Mouse (Mus musculus): ENCODE data around the gene Cnot10. TPM values are rescaled to one million over a fixed set of nuclear protein-coding genes. Genes with fewer than 3 reads are reported as not detected.
A peak's percentile ranks its signal among the peaks of the same experiment; 100 is the strongest.

Gene Cnot10
- polyA plus RNA-seq, 1 experiment from 2014 or later = 74.3 TPM

- Histone ChIP-seq H3K9me3 (ENCODE audit: low read length) (no peaks in the 10 kb centered on the region), H3K9ac (replicated peaks; ENCODE audit: low read length) (no peak overlapping the region), H3K4me3 (ENCODE audit: low read length) (no peak overlapping the region; the same call in 1 of the 2 replicates), H3K36me3 (ENCODE audit: insufficient read depth, low read length) (no peaks in the 10 kb centered on the region), H3K27me3 (ENCODE audit: insufficient read depth, low read length) (no peaks in the 10 kb centered on the region), H3K4me2 (replicated peaks; ENCODE audit: low read depth, low read length) (peak overlapping the region; percentile 62; the same call in 1 of the 2 replicates), H3K4me1 (ENCODE audit: insufficient read depth, low read length) (peaks cover 9% of the 10 kb centered on the region; the same call in 1 of the 2 replicates), H3K27ac (ENCODE audit: low read length) (no peak overlapping the region)
- WGBS = 45% methylated on average over 2 of the region's 2 CpGs
- no peak for ATAC-seq (ENCODE audit: low FRiP score, low TSS enrichment)
Observed at GRCm38 (mm10) chr9:114673626-114674025, 33.6 kb upstream of the Cnot10 start.

GRCm38 (mm10) chr9:114672703-114673561, 32.9 kb upstream of the Cnot10 start:
- no peaks in the 10 kb centered on the region for H3K36me3 ChIP-seq (ENCODE audit: insufficient read depth, low read length)
- H3K4me2 ChIP-seq (replicated peaks; ENCODE audit: low read depth, low read length) = peak overlapping the region; percentile 62
- no peaks in the 10 kb centered on the region for H3K27me3 ChIP-seq (ENCODE audit: insufficient read depth, low read length)
- H3K4me3 ChIP-seq (ENCODE audit: low read length) = peak overlapping the region; percentile 29
- peak overlapping the region; percentile 47 for H3K9ac ChIP-seq (replicated peaks; ENCODE audit: low read length)
- H3K4me1 ChIP-seq (ENCODE audit: insufficient read depth, low read length) = peaks cover 9% of the 10 kb centered on the region; the same call in 1 of the 2 replicates
- 5% methylated on average over 24 of the region's 24 CpGs for WGBS
- ATAC-seq (ENCODE audit: low FRiP score, low TSS enrichment) = peak; percentile 75
- H3K9me3 ChIP-seq (ENCODE audit: low read length) = no peaks in the 10 kb centered on the region
- no peak overlapping the region for H3K27ac ChIP-seq (ENCODE audit: low read length)

- Histone ChIP-seq H3K9ac (replicated peaks; ENCODE audit: low read length) (no peak overlapping the region), H3K27me3 (ENCODE audit: insufficient read depth, low read length) (no peaks in the 10 kb centered on the region), H3K4me3 (ENCODE audit: low read length) (no peak overlapping the region), H3K9me3 (ENCODE audit: low read length) (no peaks in the 10 kb centered on the region), H3K36me3 (ENCODE audit: insufficient read depth, low read length) (no peaks in the 10 kb centered on the region), H3K27ac (ENCODE audit: low read length) (no peak overlapping the region), H3K4me1 (ENCODE audit: insufficient read depth, low read length) (peaks cover 9% of the 10 kb centered on the region; the same call in 1 of the 2 replicates), H3K4me2 (replicated peaks; ENCODE audit: low read depth, low read length) (no peak overlapping the region)
- no peak for ATAC-seq (ENCODE audit: low FRiP score, low TSS enrichment)
- 64% methylated on average over 1 of the region's 1 CpGs for WGBS
Observed at GRCm38 (mm10) chr9:114671946-114672345, 32.0 kb upstream of the Cnot10 start.

- Histone ChIP-seq H3K36me3 (ENCODE audit: insufficient read depth, low read length) (no peaks in the 10 kb centered on the region), H3K4me1 (ENCODE audit: insufficient read depth, low read length) (peaks cover 9% of the 10 kb centered on the region; the same call in 1 of the 2 replicates), H3K9ac (replicated peaks; ENCODE audit: low read length) (no peak overlapping the region), H3K27ac (ENCODE audit: low read length) (no peak overlapping the region), H3K4me2 (replicated peaks; ENCODE audit: low read depth, low read length) (no peak overlapping the region), H3K27me3 (ENCODE audit: insufficient read depth, low read length) (no peaks in the 10 kb centered on the region; the same call in 1 of the 2 replicates), H3K9me3 (ENCODE audit: low read length) (no peaks in the 10 kb centered on the region), H3K4me3 (ENCODE audit: low read length) (no peak overlapping the region)
- no peak for ATAC-seq (ENCODE audit: low FRiP score, low TSS enrichment)
- WGBS = 75% methylated on average over 5 of the region's 5 CpGs
Observed at GRCm38 (mm10) chr9:114669011-114669410, 29.0 kb upstream of the Cnot10 start.

GRCm38 (mm10) chr9:114668047-114668446, 28.1 kb upstream of the Cnot10 start:
- Histone ChIP-seq H3K36me3 (ENCODE audit: insufficient read depth, low read length) (no peaks in the 10 kb centered on the region), H3K9me3 (ENCODE audit: low read length) (no peaks in the 10 kb centered on the region), H3K4me3 (ENCODE audit: low read length) (no peak overlapping the region), H3K27me3 (ENCODE audit: insufficient read depth, low read length) (no peaks in the 10 kb centered on the region; the same call in 1 of the 2 replicates), H3K4me1 (ENCODE audit: insufficient read depth, low read length) (0 out of 2 replicates have a peak, but pooled peaks cover 5% of the 10 kb centered on the region), H3K27ac (ENCODE audit: low read length) (no peak overlapping the region), H3K4me2 (replicated peaks; ENCODE audit: low read depth, low read length) (no peak overlapping the region), H3K9ac (replicated peaks; ENCODE audit: low read length) (no peak overlapping the region)
- 84% methylated on average over 4 of the region's 4 CpGs for WGBS
- ATAC-seq (ENCODE audit: low FRiP score, low TSS enrichment) = no peak

GRCm38 (mm10) chr9:114666858-114667257, 26.9 kb upstream of the Cnot10 start:
- no peak overlapping the region for H3K27ac ChIP-seq (ENCODE audit: low read length)
- H3K4me2 ChIP-seq (replicated peaks; ENCODE audit: low read depth, low read length) = no peak overlapping the region
- ATAC-seq (ENCODE audit: low FRiP score, low TSS enrichment) = no peak
- H3K36me3 ChIP-seq (ENCODE audit: insufficient read depth, low read length) = no peaks in the 10 kb centered on the region
- 85% methylated on average over 10 of the region's 10 CpGs for WGBS
- no peaks in the 10 kb centered on the region for H3K9me3 ChIP-seq (ENCODE audit: low read length)
- no peaks in the 10 kb centered on the region for H3K4me1 ChIP-seq (ENCODE audit: insufficient read depth, low read length)
- no peak overlapping the region for H3K9ac ChIP-seq (replicated peaks; ENCODE audit: low read length)
- no peaks in the 10 kb centered on the region; the same call in 1 of the 2 replicates for H3K27me3 ChIP-seq (ENCODE audit: insufficient read depth, low read length)
- no peak overlapping the region for H3K4me3 ChIP-seq (ENCODE audit: low read length)

GRCm38 (mm10) chr9:114663782-114664181, 23.8 kb upstream of the Cnot10 start:
- WGBS = 89% methylated on average over 11 of the region's 11 CpGs

GRCm38 (mm10) chr9:114661991-114662390, 22.0 kb upstream of the Cnot10 start:
- H3K27me3 ChIP-seq (ENCODE audit: insufficient read depth, low read length) = no peaks in the 10 kb centered on the region; the same call in 1 of the 2 replicates
- H3K36me3 ChIP-seq (ENCODE audit: insufficient read depth, low read length) = no peaks in the 10 kb centered on the region
- no peaks in the 10 kb centered on the region for H3K4me1 ChIP-seq (ENCODE audit: insufficient read depth, low read length)
- no peak overlapping the region for H3K9ac ChIP-seq (replicated peaks; ENCODE audit: low read length)
- H3K9me3 ChIP-seq (ENCODE audit: low read length) = no peaks in the 10 kb centered on the region
- no peak for ATAC-seq (ENCODE audit: low FRiP score, low TSS enrichment)
- no peak overlapping the region for H3K4me3 ChIP-seq (ENCODE audit: low read length)
- no peak overlapping the region for H3K4me2 ChIP-seq (replicated peaks; ENCODE audit: low read depth, low read length)
- no peak overlapping the region for H3K27ac ChIP-seq (ENCODE audit: low read length)
- 50% methylated on average over 7 of the region's 7 CpGs for WGBS

More at GRCm38 (mm10) chr9:114663782-114664181, 23.8 kb upstream of the Cnot10 start:
- Histone ChIP-seq H3K4me3 (ENCODE audit: low read length) (no peak overlapping the region), H3K4me1 (ENCODE audit: insufficient read depth, low read length) (no peaks in the 10 kb centered on the region), H3K27ac (ENCODE audit: low read length) (no peak overlapping the region), H3K4me2 (replicated peaks; ENCODE audit: low read depth, low read length) (no peak overlapping the region), H3K9me3 (ENCODE audit: low read length) (no peaks in the 10 kb centered on the region), H3K36me3 (ENCODE audit: insufficient read depth, low read length) (no peaks in the 10 kb centered on the region), H3K27me3 (ENCODE audit: insufficient read depth, low read length) (no peaks in the 10 kb centered on the region; the same call in 1 of the 2 replicates), H3K9ac (replicated peaks; ENCODE audit: low read length) (no peak overlapping the region)
- no peak for ATAC-seq (ENCODE audit: low FRiP score, low TSS enrichment)

GRCm38 (mm10) chr9:114660983-114661382, 21.0 kb upstream of the Cnot10 start:
- H3K9me3 ChIP-seq (ENCODE audit: low read length) = no peaks in the 10 kb centered on the region
- no peak overlapping the region for H3K4me3 ChIP-seq (ENCODE audit: low read length)
- H3K27ac ChIP-seq (ENCODE audit: low read length) = no peak overlapping the region
- 41% methylated on average over 6 of the region's 6 CpGs for WGBS
- no peaks in the 10 kb centered on the region for H3K4me1 ChIP-seq (ENCODE audit: insufficient read depth, low read length)
- ATAC-seq (ENCODE audit: low FRiP score, low TSS enrichment) = no peak
- H3K4me2 ChIP-seq (replicated peaks; ENCODE audit: low read depth, low read length) = no peak overlapping the region
- H3K36me3 ChIP-seq (ENCODE audit: insufficient read depth, low read length) = no peaks in the 10 kb centered on the region
- no peak overlapping the region for H3K9ac ChIP-seq (replicated peaks; ENCODE audit: low read length)
- no peaks in the 10 kb centered on the region; the same call in 1 of the 2 replicates for H3K27me3 ChIP-seq (ENCODE audit: insufficient read depth, low read length)

GRCm38 (mm10) chr9:114660506-114660905, 20.5 kb upstream of the Cnot10 start:
- H3K4me2 ChIP-seq (replicated peaks; ENCODE audit: low read depth, low read length) = no peak overlapping the region
- H3K9ac ChIP-seq (replicated peaks; ENCODE audit: low read length) = no peak overlapping the region
- no peak for ATAC-seq (ENCODE audit: low FRiP score, low TSS enrichment)
- H3K9me3 ChIP-seq (ENCODE audit: low read length) = no peaks in the 10 kb centered on the region
- H3K4me1 ChIP-seq (ENCODE audit: insufficient read depth, low read length) = no peaks in the 10 kb centered on the region
- WGBS = 89% methylated on average over 6 of the region's 6 CpGs
- H3K27ac ChIP-seq (ENCODE audit: low read length) = no peak overlapping the region
- no peaks in the 10 kb centered on the region for H3K27me3 ChIP-seq (ENCODE audit: insufficient read depth, low read length)
- no peak overlapping the region for H3K4me3 ChIP-seq (ENCODE audit: low read length)
- no peaks in the 10 kb centered on the region for H3K36me3 ChIP-seq (ENCODE audit: insufficient read depth, low read length)

Data from kidney, embryonic 16.5 days (tissue).